Mouse (Mus musculus) kidney, adult 2 months (tissue): ENCODE measurements around the gene Ugdh. TPM values are rescaled to one million over a fixed set of nuclear protein-coding genes. Genes with fewer than 3 reads are reported as not detected.

Experiments
- DNase-seq: peaks from one replicate; pipeline ENCODE4 v3.0.0; 2021
- H3K27ac ChIP-seq: fragments of 200-500 bp; 2 replicates; pipeline ENCODE4 v1.5.1; 2012; ENCODE audit warnings: low read depth, low read length, control low read depth, inconsistent platforms; ENCODE audit not compliant: insufficient read depth
- H3K27me3 ChIP-seq: fragments of 200-500 bp; replicated peaks from 2 replicates; pipeline ENCODE4 v1.6.1; 2012; ENCODE audit warnings: mild to moderate bottlenecking, moderate library complexity, low read length, inconsistent platforms; ENCODE audit not compliant: control insufficient read depth, insufficient read depth
- H3K36me3 ChIP-seq: fragments of 200-500 bp; 2 replicates; pipeline ENCODE4 v1.6.1; 2012; ENCODE audit warnings: mild to moderate bottlenecking, moderate library complexity, low read length, inconsistent platforms; ENCODE audit not compliant: control insufficient read depth, insufficient read depth
- H3K4me1 ChIP-seq: fragments of 200-500 bp; 2 replicates; pipeline ENCODE4 v1.6.1; 2011; ENCODE audit warnings: low read length; ENCODE audit not compliant: control insufficient read depth, insufficient read depth
- H3K4me3 ChIP-seq: fragments of 200-500 bp; 2 replicates; pipeline ENCODE4 v1.5.1; 2011; ENCODE audit warnings: mild to moderate bottlenecking, low read depth, low read length, control low read depth; ENCODE audit not compliant: insufficient read depth
- CTCF ChIP-seq: fragments of 200-500 bp; conservative IDR thresholded peaks from 2 replicates; pipeline ENCODE4 v1.5.1; 2011; ENCODE audit warnings: low read depth, mild to moderate bottlenecking, control low read depth, low read length, moderate library complexity, mixed read lengths; ENCODE audit not compliant: insufficient read depth, insufficient read length
- POLR2A ChIP-seq: fragments of 200-500 bp; IDR thresholded peaks from one replicate; pipeline ENCODE4 v1.6.1; 2011; ENCODE audit warnings: low read depth, low read length, control low read depth
- WGBS: fragments of 180-500 bp; shearing (Covaris S2); methylation state at CpG from one replicate; pipeline ENCODE4 v1.1.7; 2018; 5-methylcytosine and 5-hydroxymethylcytosine counted together
- polyA plus RNA-seq: library from polyadenylated mRNA; depleted of rRNA; stranded (reverse); fragments of >200 nt; gene quantifications from 2 replicates; pipeline ENCODE4 v1.2.3, GENCODE M21; 2012

Ugdh gene
- polyA plus RNA-seq, 1 experiment, result 31.2 TPM

GRCm38 (mm10) chr5:65469766-65470165, 34.0 kb upstream of the Ugdh start:
- Histone ChIP-seq H3K27ac (no peak overlapping the region), H3K4me3 (no peak overlapping the region), H3K27me3 (no peaks in the 10 kb centered on the region), H3K36me3 (peaks cover 4% of the 10 kb centered on the region), H3K4me1 (no peaks in the 10 kb centered on the region)
- DNase-seq, result no peak
- 86% methylated on average over 6 of the region's 6 CpGs for WGBS
- no peak for TF ChIP-seq POLR2A
- TF ChIP-seq CTCF, result no peak

GRCm38 (mm10) chr5:65466911-65467310, 31.2 kb upstream of the Ugdh start:
- Histone ChIP-seq H3K4me3 (no peak overlapping the region), H3K36me3 (peaks cover 4% of the 10 kb centered on the region), H3K4me1 (no peaks in the 10 kb centered on the region), H3K27me3 (no peaks in the 10 kb centered on the region), H3K27ac (no peak overlapping the region)
- TF ChIP-seq CTCF (no peak), POLR2A (no peak)
- WGBS, result 76% methylated on average over 3 of the region's 3 CpGs
- DNase-seq, result no peak

GRCm38 (mm10) chr5:65460361-65460760, 24.6 kb upstream of the Ugdh start:
- no peak for DNase-seq
- WGBS, result 91% methylated on average over 14 of the region's 14 CpGs
- no peak for TF ChIP-seq CTCF
- TF ChIP-seq POLR2A, result no peak

GRCm38 (mm10) chr5:65459454-65459853, 23.7 kb upstream of the Ugdh start:
- H3K4me3 ChIP-seq, result no peak overlapping the region
- no peaks in the 10 kb centered on the region for H3K27me3 ChIP-seq
- 86% methylated on average over 3 of the region's 3 CpGs for WGBS
- H3K4me1 ChIP-seq, result no peaks in the 10 kb centered on the region
- no peak for DNase-seq
- TF ChIP-seq POLR2A, result no peak
- TF ChIP-seq CTCF, result no peak
- no peak overlapping the region for H3K27ac ChIP-seq
- no peaks in the 10 kb centered on the region; the same call in 1 of the 2 replicates for H3K36me3 ChIP-seq

More at GRCm38 (mm10) chr5:65460361-65460760, 24.6 kb upstream of the Ugdh start:
- H3K4me3 ChIP-seq, result no peak overlapping the region
- no peak overlapping the region for H3K27ac ChIP-seq
- H3K4me1 ChIP-seq, result no peaks in the 10 kb centered on the region
- H3K36me3 ChIP-seq, result no peaks in the 10 kb centered on the region; the same call in 1 of the 2 replicates
- H3K27me3 ChIP-seq, result no peaks in the 10 kb centered on the region

- 65% methylated on average over 5 of the region's 5 CpGs for WGBS
- Histone ChIP-seq H3K4me1 (no peaks in the 10 kb centered on the region), H3K36me3 (no peaks in the 10 kb centered on the region; the same call in 1 of the 2 replicates), H3K27ac (no peak overlapping the region; the same call in 1 of the 2 replicates), H3K4me3 (no peak overlapping the region), H3K27me3 (no peaks in the 10 kb centered on the region)
- TF ChIP-seq CTCF (no peak), POLR2A (no peak)
- no peak for DNase-seq
Measured at GRCm38 (mm10) chr5:65457846-65458245, 22.1 kb upstream of the Ugdh start.

GRCm38 (mm10) chr5:65457086-65457827, 21.5 kb upstream of the Ugdh start:
- no peaks in the 10 kb centered on the region; the same call in 1 of the 2 replicates for H3K36me3 ChIP-seq
- H3K27ac ChIP-seq, result no peak overlapping the region; the same call in 1 of the 2 replicates
- TF ChIP-seq POLR2A, result no peak
- TF ChIP-seq CTCF, result no peak
- DNase-seq, result no peak
- H3K4me1 ChIP-seq, result no peaks in the 10 kb centered on the region
- no peaks in the 10 kb centered on the region for H3K27me3 ChIP-seq
- no peak overlapping the region for H3K4me3 ChIP-seq
- 69% methylated on average over 7 of the region's 7 CpGs for WGBS

- Histone ChIP-seq H3K27ac (no peak overlapping the region), H3K4me3 (no peak overlapping the region)
- no peak for DNase-seq
Measured at GRCm38 (mm10) chr5:65454771-65455170, 19.0 kb upstream of the Ugdh start.

More at GRCm38 (mm10) chr5:65454771-65455170, 19.0 kb upstream of the Ugdh start:
- TF ChIP-seq CTCF, result no peak
- no peak for TF ChIP-seq POLR2A
- H3K36me3 ChIP-seq, result no peaks in the 10 kb centered on the region; the same call in 1 of the 2 replicates
- no peaks in the 10 kb centered on the region for H3K4me1 ChIP-seq
- H3K27me3 ChIP-seq, result no peaks in the 10 kb centered on the region
- 50% methylated on average over 5 of the region's 5 CpGs for WGBS
